Mouse (Mus musculus) limb, embryonic 11.5 days (tissue): Measurements from ENCODE around the gene Pigk. TPM values are rescaled to one million over a fixed set of nuclear protein-coding genes. Genes with fewer than 3 reads are reported as not detected.

Experiments used
- ATAC-seq: fragments of 200-750 bp; cut with Nextera tagmentation; 2 replicates; pipeline ENCODE4 v1.8.0; 2017; ENCODE audit warnings: low read depth; ENCODE audit not compliant: insufficient number of reproducible peaks, low FRiP score, low TSS enrichment
- DNase-seq: peaks from one replicate; pipeline ENCODE4 v3.0.0-alpha.2; 2015; ENCODE audit warnings: low spot score
- H3K27ac ChIP-seq: fragments of 300-500 bp; sonication (generic); replicated peaks from 2 replicates; pipeline ENCODE4 v1.5.1; 2014; ENCODE audit warnings: low read depth, mild to moderate bottlenecking, low read length
- H3K27me3 ChIP-seq: fragments of 300-500 bp; sonication (generic); 2 replicates; pipeline ENCODE4 v1.6.1; 2014; ENCODE audit warnings: mild to moderate bottlenecking, low read length, mixed read lengths; ENCODE audit not compliant: control insufficient read depth, insufficient read depth
- H3K36me3 ChIP-seq: fragments of 300-500 bp; sonication (generic); 2 replicates; pipeline ENCODE4 v1.6.1; 2014; ENCODE audit warnings: mild to moderate bottlenecking, low read length, moderate library complexity, mixed read lengths; ENCODE audit not compliant: control insufficient read depth, insufficient read depth
- H3K4me1 ChIP-seq: fragments of 300-500 bp; sonication (generic); 2 replicates; pipeline ENCODE4 v1.6.1; 2014; ENCODE audit warnings: low read length, mixed read lengths; ENCODE audit not compliant: control insufficient read depth, insufficient read depth
- H3K4me2 ChIP-seq: fragments of 300-500 bp; sonication (generic); 2 replicates; pipeline ENCODE4 v1.6.1; 2014; ENCODE audit warnings: low read depth, mild to moderate bottlenecking, moderate library complexity; ENCODE audit not compliant: severe bottlenecking
- H3K4me3 ChIP-seq: fragments of 300-500 bp; sonication (generic); 2 replicates; pipeline ENCODE4 v1.5.1; 2014; ENCODE audit warnings: low read depth, low read length
- H3K9ac ChIP-seq: fragments of 300-500 bp; sonication (generic); 2 replicates; pipeline ENCODE4 v1.6.1; 2014; ENCODE audit warnings: mild to moderate bottlenecking, low read length
- H3K9me3 ChIP-seq: fragments of 300-500 bp; sonication (generic); 2 replicates; pipeline ENCODE4 v1.6.1; 2016; ENCODE audit warnings: low read length; ENCODE audit not compliant: control insufficient read depth
- WGBS: fragments of 180-500 bp; shearing (Covaris S2); extraction: QIAGEN DNeasy Blood & Tissue Kit; methylation state at CpG from one replicate; pipeline ENCODE4 v1.1.7; 2014; 5-methylcytosine and 5-hydroxymethylcytosine counted together
- polyA plus RNA-seq: library from polyadenylated mRNA; unstranded; fragments of >200 nt; fragmentation: Nextera tagmentation; extraction: Ambion mirVana; gene quantifications from 2 replicates; pipeline ENCODE4 v1.2.1, GENCODE M21; 2014

Gene Pigk
- polyA plus RNA-seq, 1 experiment from 2014 or later, result 45.3 TPM

- no peak overlapping the region for H3K27ac ChIP-seq
- no peak overlapping the region for H3K4me2 ChIP-seq
- H3K9ac ChIP-seq, result no peak overlapping the region
- no peaks in the 10 kb centered on the region for H3K4me1 ChIP-seq
- H3K4me3 ChIP-seq, result no peak overlapping the region
- no peaks in the 10 kb centered on the region for H3K27me3 ChIP-seq
- no peaks in the 10 kb centered on the region for H3K9me3 ChIP-seq
- WGBS, result 88% methylated on average over 23 of the region's 23 CpGs
- ATAC-seq, result no peak
- H3K36me3 ChIP-seq, result no peaks in the 10 kb centered on the region
- no peak for DNase-seq
These were observed 198.6 kb downstream of the Pigk start for GRCm38 (mm10) chr3:152912216-152913101.

GRCm38 (mm10) chr3:152913150-152913549 lies 199.2 kb downstream of the Pigk start:
- H3K27me3 ChIP-seq, result no peaks in the 10 kb centered on the region
- H3K4me1 ChIP-seq, result no peaks in the 10 kb centered on the region
- no peak overlapping the region for H3K9ac ChIP-seq
- no peaks in the 10 kb centered on the region for H3K36me3 ChIP-seq
- H3K4me3 ChIP-seq, result no peak overlapping the region
- H3K9me3 ChIP-seq, result no peaks in the 10 kb centered on the region
- no peak overlapping the region for H3K27ac ChIP-seq
- ATAC-seq (no peak), DNase-seq (no peak)
- H3K4me2 ChIP-seq, result no peak overlapping the region
- 93% methylated on average over 10 of the region's 10 CpGs for WGBS

DNA sequence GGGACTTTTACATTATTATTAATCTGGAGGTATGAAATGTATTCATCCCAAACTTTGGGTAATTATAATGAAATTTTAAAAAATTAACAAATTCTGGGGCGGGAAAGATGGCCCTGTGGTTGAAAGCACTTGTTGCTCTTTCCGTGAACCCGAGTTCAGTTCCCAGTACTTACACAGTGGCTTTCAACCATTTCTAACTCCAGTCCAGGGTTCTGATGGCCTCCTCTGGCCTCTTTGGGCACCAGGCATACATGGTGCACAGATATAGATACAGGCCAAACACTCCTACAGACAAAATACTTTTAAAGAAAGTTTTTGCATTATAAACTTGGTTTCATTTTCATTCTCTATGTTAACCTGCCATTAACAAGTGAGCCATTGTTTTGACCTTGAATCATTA lies 199.7 kb downstream of the Pigk start:
- ATAC-seq (no peak), DNase-seq (no peak)
- WGBS, result 95% methylated on average over 3 of the region's 3 CpGs
- Histone ChIP-seq H3K4me2 (no peak overlapping the region), H3K9me3 (no peaks in the 10 kb centered on the region), H3K27me3 (no peaks in the 10 kb centered on the region), H3K9ac (no peak overlapping the region), H3K36me3 (no peaks in the 10 kb centered on the region), H3K4me1 (no peaks in the 10 kb centered on the region), H3K27ac (no peak overlapping the region), H3K4me3 (no peak overlapping the region)

DNA sequence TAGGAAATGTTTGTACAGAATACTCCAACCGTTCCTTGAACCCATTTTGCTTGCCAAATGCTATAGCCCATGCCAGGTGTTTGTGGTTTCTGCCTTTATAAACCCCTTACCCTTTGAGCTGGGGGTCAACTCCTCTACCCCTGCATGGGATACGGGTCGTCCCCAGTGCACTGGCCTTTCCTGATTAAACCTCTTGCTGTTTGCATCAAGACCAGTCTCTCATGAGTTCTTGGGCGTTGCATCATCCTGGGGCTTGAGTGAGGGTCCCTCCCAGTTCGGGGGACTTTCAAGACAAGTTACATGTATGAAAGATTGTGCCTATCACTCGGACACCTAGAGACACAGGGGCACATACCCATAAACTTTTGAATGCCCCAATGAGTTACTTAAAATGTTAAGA lies 200.5 kb downstream of the Pigk start:
- Histone ChIP-seq H3K4me2 (no peak overlapping the region), H3K9ac (no peak overlapping the region), H3K36me3 (no peaks in the 10 kb centered on the region), H3K4me1 (no peaks in the 10 kb centered on the region), H3K4me3 (no peak overlapping the region), H3K9me3 (no peaks in the 10 kb centered on the region), H3K27me3 (no peaks in the 10 kb centered on the region), H3K27ac (no peak overlapping the region)
- no peak for ATAC-seq
- WGBS, result 85% methylated on average over 6 of the region's 6 CpGs
- DNase-seq, result no peak

DNA sequence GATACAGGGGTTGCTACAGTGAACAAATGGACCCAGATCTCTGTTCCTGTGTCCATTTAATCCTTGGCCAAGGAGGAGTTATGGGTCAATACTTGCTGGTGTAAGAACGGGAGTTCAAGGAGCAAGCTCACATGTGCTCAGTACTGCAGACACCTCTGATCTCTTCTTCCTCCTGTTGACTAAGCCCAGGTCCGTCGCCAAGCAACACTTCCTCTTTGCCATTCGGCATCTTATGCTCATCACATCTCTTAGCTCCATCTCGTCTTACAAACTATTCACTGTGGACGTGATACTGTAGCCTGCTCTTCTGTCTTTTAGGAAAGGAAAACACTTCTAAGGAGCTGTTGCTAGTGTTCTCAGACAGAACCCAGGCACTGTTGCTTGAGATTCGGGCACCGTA lies 203.7 kb downstream of the Pigk start:
- H3K4me2 ChIP-seq, result no peak overlapping the region
- no peaks in the 10 kb centered on the region for H3K36me3 ChIP-seq
- no peak overlapping the region for H3K9ac ChIP-seq
- H3K4me3 ChIP-seq, result no peak overlapping the region
- no peaks in the 10 kb centered on the region for H3K27me3 ChIP-seq
- H3K9me3 ChIP-seq, result no peaks in the 10 kb centered on the region
- no peak overlapping the region for H3K27ac ChIP-seq
- WGBS, result 68% methylated on average over 8 of the region's 8 CpGs
- no peaks in the 10 kb centered on the region for H3K4me1 ChIP-seq
- DNase-seq, result no peak
- ATAC-seq, result no peak

- Histone ChIP-seq H3K27me3 (no peaks in the 10 kb centered on the region), H3K4me1 (no peaks in the 10 kb centered on the region), H3K27ac (no peak overlapping the region), H3K36me3 (no peaks in the 10 kb centered on the region), H3K4me3 (no peak overlapping the region), H3K4me2 (no peak overlapping the region), H3K9me3 (no peaks in the 10 kb centered on the region), H3K9ac (no peak overlapping the region)
- ATAC-seq, result no peak
- 70% methylated on average over 10 of the region's 10 CpGs for WGBS
- no peak for DNase-seq
These were observed 205.2 kb downstream of the Pigk start for GRCm38 (mm10) chr3:152919101-152919500.

DNA sequence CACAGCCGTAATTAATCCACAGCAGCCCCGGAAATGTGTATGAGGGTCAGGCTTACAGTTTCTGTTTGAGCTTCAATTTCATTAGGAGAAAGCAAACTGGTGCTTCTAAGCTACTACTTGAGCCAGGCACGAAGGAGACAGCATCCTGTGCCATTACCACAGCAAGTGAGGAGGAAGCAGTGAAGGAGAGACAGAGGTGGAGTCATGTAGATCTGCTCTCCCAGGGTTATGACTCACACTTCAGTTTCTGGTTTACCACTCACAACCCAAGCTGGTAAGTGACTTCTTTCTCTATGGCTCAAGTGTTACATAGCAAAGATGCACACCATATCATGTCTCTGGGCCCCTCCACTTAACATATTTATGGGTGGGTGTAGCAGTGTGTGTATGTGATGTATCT lies 206.5 kb downstream of the Pigk start:
- DNase-seq (no peak), ATAC-seq (no peak)
- Histone ChIP-seq H3K36me3 (no peaks in the 10 kb centered on the region), H3K4me2 (no peak overlapping the region), H3K9ac (no peak overlapping the region), H3K4me1 (no peaks in the 10 kb centered on the region), H3K9me3 (no peaks in the 10 kb centered on the region), H3K4me3 (no peak overlapping the region), H3K27me3 (no peaks in the 10 kb centered on the region), H3K27ac (no peak overlapping the region)
- WGBS, result 69% methylated on average over 3 of the region's 3 CpGs

DNA sequence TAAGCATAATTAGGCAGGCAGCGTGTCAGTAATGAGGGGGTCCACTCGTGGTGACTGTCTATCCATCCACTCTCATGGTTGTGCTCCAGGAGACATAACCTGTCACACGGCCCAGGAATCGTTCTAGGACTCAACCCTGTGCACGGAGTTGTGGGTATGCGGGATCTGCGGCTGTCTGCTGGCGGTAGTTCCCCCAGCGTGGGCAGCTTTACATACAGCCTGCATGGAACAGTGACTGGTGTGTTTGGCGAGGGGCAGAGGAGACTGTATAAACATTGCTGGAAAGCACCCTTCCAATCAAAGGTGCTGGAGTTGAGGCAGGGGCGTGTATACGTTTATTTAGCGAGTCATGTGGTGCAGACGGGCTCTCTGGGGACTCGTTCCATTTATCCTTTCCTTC lies 209.6 kb downstream of the Pigk start:
- H3K27ac ChIP-seq, result no peak overlapping the region
- H3K9ac ChIP-seq, result no peak overlapping the region
- peaks cover 1% of the 10 kb centered on the region; the same call in 1 of the 2 replicates for H3K4me1 ChIP-seq
- DNase-seq (no peak), ATAC-seq (no peak)
- no peaks in the 10 kb centered on the region for H3K27me3 ChIP-seq
- H3K9me3 ChIP-seq, result no peaks in the 10 kb centered on the region
- no peak overlapping the region for H3K4me3 ChIP-seq
- H3K4me2 ChIP-seq, result no peak overlapping the region
- H3K36me3 ChIP-seq, result no peaks in the 10 kb centered on the region
- WGBS, result 72% methylated on average over 15 of the region's 15 CpGs

- Histone ChIP-seq H3K9ac (no peak overlapping the region), H3K9me3 (no peaks in the 10 kb centered on the region), H3K36me3 (no peaks in the 10 kb centered on the region), H3K4me2 (no peak overlapping the region), H3K27ac (no peak overlapping the region), H3K27me3 (no peaks in the 10 kb centered on the region), H3K4me3 (no peak overlapping the region), H3K4me1 (peaks cover 5% of the 10 kb centered on the region; the same call in 1 of the 2 replicates)
- ATAC-seq (no peak), DNase-seq (no peak)
- 86% methylated on average over 8 of the region's 8 CpGs for WGBS
These were observed 211.5 kb downstream of the Pigk start for GRCm38 (mm10) chr3:152925364-152925763.
